Mouse (Mus musculus): ENCODE data around the gene Fkbp14. TPM values are rescaled to one million over a fixed set of nuclear protein-coding genes. Genes with fewer than 3 reads are reported as not detected.

Gene Fkbp14
- polyA plus RNA-seq (2014; fragmentation: Nextera tagmentation; extraction: Ambion mirVana), result 14.5 and 18.0 TPM in 2 replicates

GRCm38 (mm10) chr6:54597208-54597607 lies at the start of gene Fkbp14:
Fkbp14 (minus strand) TSS chr6:54597308.
- H3K9me3 ChIP-seq (ENCODE audit: control insufficient read depth, low read length), result no peaks in the 10 kb centered on the region
- H3K4me3 ChIP-seq (ENCODE audit: low read depth, low read length), result peak within 1 kb of the TSS; percentile 84; the same call in 1 of the 2 replicates
- 84% methylated on average over 4 of the region's 4 CpGs for WGBS
- ATAC-seq (ENCODE audit: low FRiP score), result no peak
- peak within 1 kb of the TSS; percentile 77 for H3K4me2 ChIP-seq
- no peaks in the 10 kb centered on the region for H3K36me3 ChIP-seq (ENCODE audit: control insufficient read depth, insufficient read depth, low read length)
- H3K27me3 ChIP-seq (ENCODE audit: control insufficient read depth, insufficient read depth, low read length), result no peaks in the 10 kb centered on the region
- H3K27ac ChIP-seq (ENCODE audit: low read depth, low read length), result no peak within 1 kb of the TSS
- H3K9ac ChIP-seq (ENCODE audit: low read length), result no peak within 1 kb of the TSS
- H3K4me1 ChIP-seq (ENCODE audit: control insufficient read depth, insufficient read depth, low read length), result peaks cover 11% of the 10 kb centered on the region
- no peak for DNase-seq (ENCODE audit: low spot score, missing footprints)

DNA sequence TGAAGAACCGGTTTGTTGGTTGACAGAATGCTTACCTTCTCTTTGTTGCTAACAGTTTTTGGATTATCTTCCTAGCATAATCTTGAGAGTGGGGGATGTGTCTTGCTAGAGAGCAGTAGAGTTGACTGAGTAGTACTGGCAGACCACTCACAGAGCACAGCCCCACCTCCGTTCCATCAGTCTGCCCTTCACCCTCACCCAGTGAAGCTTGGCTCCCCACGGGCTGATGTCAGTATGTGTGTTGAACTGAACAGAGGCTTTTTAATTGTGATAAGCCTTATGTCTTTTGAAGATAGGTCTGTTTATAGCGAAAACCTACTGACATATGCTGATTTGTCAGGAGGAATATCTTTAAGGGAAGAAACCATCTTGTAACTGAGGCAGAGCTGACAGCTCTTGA lies 46.1 kb upstream of the Fkbp14 start:
- no peak overlapping the region for H3K27ac ChIP-seq (ENCODE audit: low read depth, low read length)
- H3K27me3 ChIP-seq (ENCODE audit: control insufficient read depth, insufficient read depth, low read length), result no peaks in the 10 kb centered on the region
- no peaks in the 10 kb centered on the region for H3K36me3 ChIP-seq (ENCODE audit: control insufficient read depth, insufficient read depth, low read length)
- DNase-seq (ENCODE audit: low spot score, missing footprints) (no peak), ATAC-seq (ENCODE audit: low FRiP score) (no peak)
- H3K9ac ChIP-seq (ENCODE audit: low read length), result no peak overlapping the region
- no peak overlapping the region for H3K4me3 ChIP-seq (ENCODE audit: low read depth, low read length)
- no peaks in the 10 kb centered on the region for H3K9me3 ChIP-seq (ENCODE audit: control insufficient read depth, low read length)
- WGBS, result 91% methylated on average over 4 of the region's 4 CpGs
- H3K4me1 ChIP-seq (ENCODE audit: control insufficient read depth, insufficient read depth, low read length), result no peaks in the 10 kb centered on the region
- no peak overlapping the region for H3K4me2 ChIP-seq

- no peak overlapping the region for H3K27ac ChIP-seq (ENCODE audit: low read depth, low read length)
- ATAC-seq (ENCODE audit: low FRiP score) (no peak), DNase-seq (ENCODE audit: low spot score, missing footprints) (no peak)
- H3K27me3 ChIP-seq (ENCODE audit: control insufficient read depth, insufficient read depth, low read length), result no peaks in the 10 kb centered on the region
- H3K4me3 ChIP-seq (ENCODE audit: low read depth, low read length), result no peak overlapping the region
- no peak overlapping the region for H3K9ac ChIP-seq (ENCODE audit: low read length)
- H3K4me2 ChIP-seq, result no peak overlapping the region
- no peaks in the 10 kb centered on the region for H3K4me1 ChIP-seq (ENCODE audit: control insufficient read depth, insufficient read depth, low read length)
- WGBS, result 87% methylated on average over 2 of the region's 2 CpGs
- H3K36me3 ChIP-seq (ENCODE audit: control insufficient read depth, insufficient read depth, low read length), result no peaks in the 10 kb centered on the region
- H3K9me3 ChIP-seq (ENCODE audit: control insufficient read depth, low read length), result no peaks in the 10 kb centered on the region
Measured at GRCm38 (mm10) chr6:54641953-54642352, 44.8 kb upstream of the Fkbp14 start.

GRCm38 (mm10) chr6:54639877-54640276 lies 42.8 kb upstream of the Fkbp14 start:
- ATAC-seq (ENCODE audit: low FRiP score) (no peak), DNase-seq (ENCODE audit: low spot score, missing footprints) (no peak)
- Histone ChIP-seq H3K27ac (ENCODE audit: low read depth, low read length) (no peak overlapping the region), H3K9ac (ENCODE audit: low read length) (no peak overlapping the region), H3K9me3 (ENCODE audit: control insufficient read depth, low read length) (no peaks in the 10 kb centered on the region), H3K36me3 (ENCODE audit: control insufficient read depth, insufficient read depth, low read length) (no peaks in the 10 kb centered on the region), H3K4me1 (ENCODE audit: control insufficient read depth, insufficient read depth, low read length) (no peaks in the 10 kb centered on the region), H3K4me3 (ENCODE audit: low read depth, low read length) (no peak overlapping the region), H3K27me3 (ENCODE audit: control insufficient read depth, insufficient read depth, low read length) (no peaks in the 10 kb centered on the region), H3K4me2 (no peak overlapping the region)
- WGBS, result 93% methylated on average over 3 of the region's 3 CpGs

DNA sequence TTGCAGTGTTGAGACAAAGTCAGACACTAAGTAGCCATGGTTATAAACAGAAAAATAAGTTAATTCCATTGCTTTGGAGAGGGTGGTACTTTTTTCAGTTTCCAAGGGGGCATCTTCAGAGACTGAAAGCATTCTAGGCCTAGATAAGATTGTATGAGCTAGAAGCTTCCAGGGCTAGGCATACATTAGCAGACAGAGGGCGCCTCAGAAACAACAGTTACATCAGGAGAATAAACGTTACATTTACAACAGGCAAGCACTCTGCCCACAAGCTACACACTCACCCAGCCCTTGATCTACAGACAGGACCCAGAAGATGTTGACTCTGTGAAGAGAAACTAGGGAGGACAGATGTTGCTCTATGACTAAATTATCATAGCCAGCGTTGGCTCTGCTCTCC lies 34.4 kb upstream of the Fkbp14 start:
- Histone ChIP-seq H3K9me3 (ENCODE audit: control insufficient read depth, low read length) (no peaks in the 10 kb centered on the region), H3K4me3 (ENCODE audit: low read depth, low read length) (no peak overlapping the region), H3K4me1 (ENCODE audit: control insufficient read depth, insufficient read depth, low read length) (no peaks in the 10 kb centered on the region), H3K27ac (ENCODE audit: low read depth, low read length) (no peak overlapping the region), H3K9ac (ENCODE audit: low read length) (no peak overlapping the region), H3K27me3 (ENCODE audit: control insufficient read depth, insufficient read depth, low read length) (no peaks in the 10 kb centered on the region), H3K36me3 (ENCODE audit: control insufficient read depth, insufficient read depth, low read length) (no peaks in the 10 kb centered on the region; the same call in 1 of the 2 replicates), H3K4me2 (no peak overlapping the region)
- peak; percentile 85 for DNase-seq (ENCODE audit: low spot score, missing footprints)
- ATAC-seq (ENCODE audit: low FRiP score), result no peak
- 48% methylated on average over 3 of the region's 3 CpGs for WGBS

GRCm38 (mm10) chr6:54629734-54630133 lies 32.6 kb upstream of the Fkbp14 start:
- Histone ChIP-seq H3K9me3 (ENCODE audit: control insufficient read depth, low read length) (no peaks in the 10 kb centered on the region), H3K4me2 (no peak overlapping the region), H3K36me3 (ENCODE audit: control insufficient read depth, insufficient read depth, low read length) (peaks cover 2% of the 10 kb centered on the region; the same call in 1 of the 2 replicates), H3K27me3 (ENCODE audit: control insufficient read depth, insufficient read depth, low read length) (no peaks in the 10 kb centered on the region), H3K4me1 (ENCODE audit: control insufficient read depth, insufficient read depth, low read length) (no peaks in the 10 kb centered on the region), H3K27ac (ENCODE audit: low read depth, low read length) (no peak overlapping the region), H3K4me3 (ENCODE audit: low read depth, low read length) (no peak overlapping the region), H3K9ac (ENCODE audit: low read length) (no peak overlapping the region)
- WGBS, result 44% methylated on average over 7 of the region's 7 CpGs
- ATAC-seq (ENCODE audit: low FRiP score) (no peak), DNase-seq (ENCODE audit: low spot score, missing footprints) (no peak)

DNA sequence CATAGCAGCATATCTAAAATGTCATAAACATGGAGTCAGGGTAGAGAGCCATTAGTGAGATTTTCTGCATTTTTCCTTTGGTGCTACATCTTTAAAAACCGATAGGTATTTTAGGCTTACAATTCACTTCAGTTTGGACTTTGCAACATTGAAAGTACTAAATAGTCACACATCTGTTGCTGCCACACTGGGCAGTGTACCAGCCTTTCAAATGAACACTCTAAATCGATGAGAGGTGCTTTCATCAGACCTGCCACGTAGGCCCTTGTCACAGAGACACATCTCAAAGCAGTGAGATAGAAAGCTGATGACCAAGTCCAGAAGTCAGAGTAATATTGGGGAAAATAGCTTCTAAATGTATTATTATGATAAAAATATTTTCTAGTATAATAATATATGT lies 31.3 kb upstream of the Fkbp14 start:
- no peak overlapping the region for H3K9ac ChIP-seq (ENCODE audit: low read length)
- H3K4me2 ChIP-seq, result no peak overlapping the region
- no peaks in the 10 kb centered on the region for H3K9me3 ChIP-seq (ENCODE audit: control insufficient read depth, low read length)
- no peak for ATAC-seq (ENCODE audit: low FRiP score)
- H3K27me3 ChIP-seq (ENCODE audit: control insufficient read depth, insufficient read depth, low read length), result no peaks in the 10 kb centered on the region
- DNase-seq (ENCODE audit: low spot score, missing footprints), result no peak
- no peaks in the 10 kb centered on the region for H3K4me1 ChIP-seq (ENCODE audit: control insufficient read depth, insufficient read depth, low read length)
- WGBS, result 90% methylated on average over 3 of the region's 3 CpGs
- no peak overlapping the region for H3K4me3 ChIP-seq (ENCODE audit: low read depth, low read length)
- H3K27ac ChIP-seq (ENCODE audit: low read depth, low read length), result no peak overlapping the region
- peaks cover 2% of the 10 kb centered on the region; the same call in 1 of the 2 replicates for H3K36me3 ChIP-seq (ENCODE audit: control insufficient read depth, insufficient read depth, low read length)

GRCm38 (mm10) chr6:54620357-54620756 lies 23.2 kb upstream of the Fkbp14 start:
- WGBS, result 85% methylated on average over 4 of the region's 4 CpGs
- Histone ChIP-seq H3K36me3 (ENCODE audit: control insufficient read depth, insufficient read depth, low read length) (peaks cover 2% of the 10 kb centered on the region; the same call in 1 of the 2 replicates), H3K4me1 (ENCODE audit: control insufficient read depth, insufficient read depth, low read length) (no peaks in the 10 kb centered on the region), H3K9ac (ENCODE audit: low read length) (no peak overlapping the region), H3K27ac (ENCODE audit: low read depth, low read length) (no peak overlapping the region), H3K27me3 (ENCODE audit: control insufficient read depth, insufficient read depth, low read length) (no peaks in the 10 kb centered on the region), H3K4me2 (no peak overlapping the region), H3K4me3 (ENCODE audit: low read depth, low read length) (no peak overlapping the region), H3K9me3 (ENCODE audit: control insufficient read depth, low read length) (no peaks in the 10 kb centered on the region)
- no peak for DNase-seq (ENCODE audit: low spot score, missing footprints)
- no peak for ATAC-seq (ENCODE audit: low FRiP score)

- Histone ChIP-seq H3K9me3 (ENCODE audit: control insufficient read depth, low read length) (no peaks in the 10 kb centered on the region), H3K4me2 (no peak overlapping the region), H3K9ac (ENCODE audit: low read length) (no peak overlapping the region), H3K27me3 (ENCODE audit: control insufficient read depth, insufficient read depth, low read length) (no peaks in the 10 kb centered on the region), H3K27ac (ENCODE audit: low read depth, low read length) (no peak overlapping the region), H3K36me3 (ENCODE audit: control insufficient read depth, insufficient read depth, low read length) (no peaks in the 10 kb centered on the region; the same call in 1 of the 2 replicates), H3K4me1 (ENCODE audit: control insufficient read depth, insufficient read depth, low read length) (no peaks in the 10 kb centered on the region), H3K4me3 (ENCODE audit: low read depth, low read length) (no peak overlapping the region)
- ATAC-seq (ENCODE audit: low FRiP score), result no peak
- no peak for DNase-seq (ENCODE audit: low spot score, missing footprints)
- 96% methylated on average over 7 of the region's 7 CpGs for WGBS
Measured at GRCm38 (mm10) chr6:54619530-54619929, 22.4 kb upstream of the Fkbp14 start.
